Mouse (Mus musculus) hindbrain, embryonic 10.5 days (tissue): ENCODE data around the gene Sez6l2. TPM values are rescaled to one million over a fixed set of nuclear protein-coding genes. Genes with fewer than 3 reads are reported as not detected.
A peak's percentile ranks its signal among the peaks of the same experiment; 100 is the strongest.

Experiments
- DNase-seq: peaks from one replicate; pipeline ENCODE4 v3.0.0-alpha.2; 2017; ENCODE audit warnings: low spot score
- H3K27ac ChIP-seq: fragments of 300-500 bp; sonication (generic); 2 replicates; pipeline ENCODE4 v1.5.1; 2016; ENCODE audit warnings: mild to moderate bottlenecking, moderate library complexity
- H3K27me3 ChIP-seq: fragments of 300-500 bp; sonication (generic); 2 replicates; pipeline ENCODE4 v1.6.1; 2016; ENCODE audit warnings: mild to moderate bottlenecking; ENCODE audit not compliant: poor library complexity, insufficient read depth, severe bottlenecking
- H3K36me3 ChIP-seq: fragments of 300-500 bp; sonication (generic); 2 replicates; pipeline ENCODE4 v1.6.1; 2016; ENCODE audit warnings: mild to moderate bottlenecking, moderate library complexity
- H3K4me1 ChIP-seq: fragments of 300-500 bp; sonication (generic); replicated peaks from 2 replicates; pipeline ENCODE4 v1.6.1; 2016; ENCODE audit warnings: mild to moderate bottlenecking
- H3K4me3 ChIP-seq: fragments of 300-500 bp; sonication (generic); 2 replicates; pipeline ENCODE4 v1.5.1; 2016; ENCODE audit warnings: mild to moderate bottlenecking, moderate library complexity
- H3K9me3 ChIP-seq: fragments of 300-500 bp; sonication (generic); 2 replicates; pipeline ENCODE4 v1.6.1; 2016; ENCODE audit warnings: mild to moderate bottlenecking, moderate library complexity
- WGBS: fragments of 180-500 bp; shearing (Covaris S2); methylation state at CpG from one replicate; pipeline ENCODE4 v1.1.7; 2016; 5-methylcytosine and 5-hydroxymethylcytosine counted together
- polyA plus RNA-seq: library from polyadenylated mRNA; unstranded; fragments of >200 nt; fragmentation: Nextera tagmentation; extraction: Ambion mirVana; gene quantifications from 2 replicates; pipeline ENCODE4 v1.2.1, GENCODE M21; 2016

The Sez6l2 gene
- polyA plus RNA-seq, 1 experiment from 2014 or later, result 7.6 TPM

- 0 out of 2 replicates have a peak overlapping the region, but pooled peaks have one; percentile 9 for H3K4me3 ChIP-seq
- WGBS, result 92% methylated on average over 6 of the region's 6 CpGs
- H3K36me3 ChIP-seq, result peaks cover 46% of the 10 kb centered on the region
- DNase-seq, result no peak
- no peak overlapping the region for H3K27ac ChIP-seq
- H3K9me3 ChIP-seq, result no peaks in the 10 kb centered on the region
- H3K4me1 ChIP-seq, result peaks cover 58% of the 10 kb centered on the region
- no peaks in the 10 kb centered on the region for H3K27me3 ChIP-seq
These were observed 63.0 kb downstream of the Sez6l2 start for GRCm38 (mm10) chr7:127013385-127013784.

GRCm38 (mm10) chr7:127014320-127014719 lies 64.0 kb downstream of the Sez6l2 start, which contains the start of gene Mvp:
Mvp (minus strand) TSS chr7:127014621.
- peak; percentile 26 for DNase-seq
- Histone ChIP-seq H3K9me3 (no peaks in the 10 kb centered on the region), H3K36me3 (peaks cover 47% of the 10 kb centered on the region), H3K4me1 (peaks cover 58% of the 10 kb centered on the region), H3K4me3 (peak within 1 kb of the TSS; percentile 87), H3K27me3 (no peaks in the 10 kb centered on the region), H3K27ac (peak within 1 kb of the TSS; percentile 98)
- 66% methylated on average over 11 of the region's 11 CpGs for WGBS

- DNase-seq, result no peak
- no peaks in the 10 kb centered on the region for H3K27me3 ChIP-seq
- H3K4me3 ChIP-seq, result peak overlapping the region; percentile 87; the same call in 1 of the 2 replicates
- WGBS, result 95% methylated on average over 12 of the region's 12 CpGs
- H3K9me3 ChIP-seq, result no peaks in the 10 kb centered on the region
- peak overlapping the region; percentile 98; the same call in 1 of the 2 replicates for H3K27ac ChIP-seq
- peaks cover 51% of the 10 kb centered on the region for H3K36me3 ChIP-seq
- peaks cover 63% of the 10 kb centered on the region for H3K4me1 ChIP-seq
These were observed 64.6 kb downstream of the Sez6l2 start for GRCm38 (mm10) chr7:127014993-127015392.

GRCm38 (mm10) chr7:127016081-127016480 lies 65.7 kb downstream of the Sez6l2 start:
- WGBS, result 1% methylated on average over 10 of the region's 10 CpGs
- peak; percentile 49 for DNase-seq

GRCm38 (mm10) chr7:127016481-127016485 lies 65.9 kb downstream of the Sez6l2 start, which contains the start of gene Pagr1b:
Pagr1b (minus strand) TSS chr7:127016484.
- peaks cover 50% of the 10 kb centered on the region for H3K36me3 ChIP-seq
- H3K4me1 ChIP-seq, result peaks cover 76% of the 10 kb centered on the region
- no peak for DNase-seq

More at GRCm38 (mm10) chr7:127016081-127016480, 65.7 kb downstream of the Sez6l2 start:
- Histone ChIP-seq H3K4me3 (peak overlapping the region; percentile 87), H3K36me3 (peaks cover 51% of the 10 kb centered on the region), H3K27me3 (no peaks in the 10 kb centered on the region), H3K27ac (peak overlapping the region; percentile 98), H3K9me3 (no peaks in the 10 kb centered on the region), H3K4me1 (peaks cover 74% of the 10 kb centered on the region)

GRCm38 (mm10) chr7:127016486-127016938 lies 66.1 kb downstream of the Sez6l2 start:
- WGBS, result under 1% methylated on average over 22 of the region's 22 CpGs
- DNase-seq, result no peak
- H3K36me3 ChIP-seq, result peaks cover 48% of the 10 kb centered on the region

More at GRCm38 (mm10) chr7:127016481-127016485, 65.9 kb downstream of the Sez6l2 start, which contains the start of gene Pagr1b:
- Histone ChIP-seq H3K27me3 (no peaks in the 10 kb centered on the region), H3K4me3 (peak within 1 kb of the TSS; percentile 87), H3K9me3 (no peaks in the 10 kb centered on the region), H3K27ac (peak within 1 kb of the TSS; percentile 98)

GRCm38 (mm10) chr7:127016971-127017949 lies 66.9 kb downstream of the Sez6l2 start, which contains the start of gene Pagr1a:
Pagr1a (minus strand) TSS chr7:127017352.
- peak; percentile 99 for DNase-seq
- peak within 1 kb of the TSS; percentile 98 for H3K27ac ChIP-seq
- peaks cover 81% of the 10 kb centered on the region for H3K4me1 ChIP-seq
- peak within 1 kb of the TSS; percentile 90 for H3K4me3 ChIP-seq
- no peaks in the 10 kb centered on the region for H3K9me3 ChIP-seq
- peaks cover 47% of the 10 kb centered on the region for H3K36me3 ChIP-seq
- 5% methylated on average over 39 of the region's 39 CpGs for WGBS
- H3K27me3 ChIP-seq, result no peaks in the 10 kb centered on the region

More at GRCm38 (mm10) chr7:127016486-127016938, 66.1 kb downstream of the Sez6l2 start:
- Histone ChIP-seq H3K4me1 (peaks cover 77% of the 10 kb centered on the region), H3K27ac (peak overlapping the region; percentile 98), H3K27me3 (no peaks in the 10 kb centered on the region), H3K4me3 (peak overlapping the region; percentile 87), H3K9me3 (no peaks in the 10 kb centered on the region)

GRCm38 (mm10) chr7:127017950-127018345 lies 67.6 kb downstream of the Sez6l2 start:
- Histone ChIP-seq H3K36me3 (peaks cover 47% of the 10 kb centered on the region), H3K9me3 (no peaks in the 10 kb centered on the region), H3K27me3 (no peaks in the 10 kb centered on the region), H3K4me1 (peaks cover 88% of the 10 kb centered on the region), H3K27ac (peak overlapping the region; percentile 98), H3K4me3 (peak overlapping the region; percentile 90; the same call in 1 of the 2 replicates)
- no peak for DNase-seq
- WGBS, result 54% methylated on average over 6 of the region's 6 CpGs

GRCm38 (mm10) chr7:127018416-127019305 lies 68.3 kb downstream of the Sez6l2 start:
- peak overlapping the region; percentile 98 for H3K27ac ChIP-seq
- H3K36me3 ChIP-seq, result peaks cover 47% of the 10 kb centered on the region
- H3K4me1 ChIP-seq, result peaks cover 91% of the 10 kb centered on the region
- H3K9me3 ChIP-seq, result no peaks in the 10 kb centered on the region
- H3K27me3 ChIP-seq, result no peaks in the 10 kb centered on the region
- peak overlapping the region; percentile 90; the same call in 1 of the 2 replicates for H3K4me3 ChIP-seq
- WGBS, result 80% methylated on average over 15 of the region's 15 CpGs
- no peak for DNase-seq

- Histone ChIP-seq H3K27ac (peak overlapping the region; percentile 98), H3K36me3 (peaks cover 47% of the 10 kb centered on the region), H3K9me3 (no peaks in the 10 kb centered on the region), H3K4me1 (peaks cover 93% of the 10 kb centered on the region), H3K27me3 (no peaks in the 10 kb centered on the region), H3K4me3 (peak overlapping the region; percentile 90; the same call in 1 of the 2 replicates)
- DNase-seq, result no peak
- 77% methylated on average over 14 of the region's 14 CpGs for WGBS
These were observed 69.1 kb downstream of the Sez6l2 start for GRCm38 (mm10) chr7:127019306-127019960.

GRCm38 (mm10) chr7:127020031-127020430 lies 69.7 kb downstream of the Sez6l2 start:
- peak overlapping the region; percentile 90 for H3K4me3 ChIP-seq
- peaks cover 47% of the 10 kb centered on the region for H3K36me3 ChIP-seq
- 62% methylated on average over 3 of the region's 3 CpGs for WGBS
- H3K27ac ChIP-seq, result peak overlapping the region; percentile 86
- H3K9me3 ChIP-seq, result no peaks in the 10 kb centered on the region
- peaks cover 93% of the 10 kb centered on the region for H3K4me1 ChIP-seq
- DNase-seq, result no peak
- no peaks in the 10 kb centered on the region for H3K27me3 ChIP-seq
